Mouse (Mus musculus): ENCODE measurements around the gene Tmem108. TPM values are rescaled to one million over a fixed set of nuclear protein-coding genes. Genes with fewer than 3 reads are reported as not detected.

Gene Tmem108
- polyA plus RNA-seq, 1 experiment = 28.2 TPM

DNA sequence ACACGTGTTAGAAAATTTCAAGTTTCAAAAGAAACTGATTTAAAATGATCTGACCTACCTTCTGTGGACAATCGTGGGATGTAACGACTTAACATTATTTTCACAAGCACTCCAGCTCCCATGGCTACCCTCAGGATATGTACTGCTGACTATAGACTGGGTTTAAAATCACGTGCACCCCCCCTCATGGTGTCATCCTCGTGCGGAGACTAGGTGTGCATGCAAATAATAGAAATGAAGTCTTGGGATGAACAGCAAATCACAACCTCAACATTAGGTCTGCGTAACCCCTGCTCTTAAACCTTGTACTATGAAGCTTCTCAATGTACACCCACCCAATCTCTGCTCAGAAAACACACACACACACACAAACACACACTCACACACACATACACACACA lies 3.4 kb downstream of the Tmem108 start:
- DNase-seq (ENCODE audit: low read depth) = no peak
- no peak for TF ChIP-seq CTCF (IDR thresholded peaks at IDR 0.05; ENCODE audit: borderline replicate concordance, extremely low read depth, insufficient read depth, insufficient read length)
- TF ChIP-seq POLR2A (IDR thresholded peaks at IDR 0.05; ENCODE audit: borderline replicate concordance, extremely low read depth, insufficient read depth, insufficient read length, poor library complexity, severe bottlenecking) = no peak

DNA sequence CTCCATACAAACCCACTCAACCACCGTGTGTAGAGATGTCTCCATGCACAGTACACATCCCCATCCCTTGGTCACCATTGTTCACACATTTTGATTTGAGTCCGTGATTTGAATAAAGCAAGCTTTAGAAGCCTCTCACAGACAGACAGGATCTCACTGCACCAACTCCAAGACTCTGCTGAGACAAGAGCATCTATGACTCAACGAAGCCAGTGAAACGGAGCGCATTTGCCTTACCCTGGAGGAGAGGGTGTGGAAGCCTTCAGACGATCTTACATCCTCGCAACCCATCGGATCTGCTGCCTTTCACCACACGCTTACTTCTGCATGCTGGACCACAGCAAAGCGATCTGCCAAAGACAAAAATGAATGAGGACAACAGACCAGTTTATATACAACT lies 9.0 kb downstream of the Tmem108 start:
- no peak for TF ChIP-seq CTCF (IDR thresholded peaks at IDR 0.05; ENCODE audit: borderline replicate concordance, extremely low read depth, insufficient read depth, insufficient read length)
- TF ChIP-seq POLR2A (IDR thresholded peaks at IDR 0.05; ENCODE audit: borderline replicate concordance, extremely low read depth, insufficient read depth, insufficient read length, poor library complexity, severe bottlenecking) = no peak
- DNase-seq (ENCODE audit: low read depth) = no peak

DNA sequence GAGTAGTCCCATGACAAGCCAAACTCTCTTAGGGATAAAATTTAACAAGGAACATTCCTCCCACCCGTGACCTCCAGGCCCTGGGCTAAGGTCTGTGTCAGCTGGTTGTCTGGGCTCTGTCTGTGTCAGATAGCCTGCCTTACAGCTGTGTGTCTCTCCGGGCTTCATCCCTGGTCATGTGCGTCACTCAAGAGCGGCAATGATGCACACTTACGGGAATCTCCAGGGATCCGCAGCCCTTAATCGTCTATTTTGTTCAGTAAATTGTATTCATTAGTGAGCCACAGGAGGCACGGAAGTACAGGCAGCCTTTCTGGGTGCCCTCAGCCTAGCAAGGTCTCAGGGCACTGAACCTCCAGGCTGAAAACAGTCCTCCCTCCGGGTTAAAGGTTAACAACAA lies 10.1 kb downstream of the Tmem108 start:
- peak; percentile 42 for DNase-seq (ENCODE audit: low read depth)
- TF ChIP-seq CTCF (IDR thresholded peaks at IDR 0.05; ENCODE audit: borderline replicate concordance, extremely low read depth, insufficient read depth, insufficient read length) (no peak), POLR2A (IDR thresholded peaks at IDR 0.05; ENCODE audit: borderline replicate concordance, extremely low read depth, insufficient read depth, insufficient read length, poor library complexity, severe bottlenecking) (no peak)

DNA sequence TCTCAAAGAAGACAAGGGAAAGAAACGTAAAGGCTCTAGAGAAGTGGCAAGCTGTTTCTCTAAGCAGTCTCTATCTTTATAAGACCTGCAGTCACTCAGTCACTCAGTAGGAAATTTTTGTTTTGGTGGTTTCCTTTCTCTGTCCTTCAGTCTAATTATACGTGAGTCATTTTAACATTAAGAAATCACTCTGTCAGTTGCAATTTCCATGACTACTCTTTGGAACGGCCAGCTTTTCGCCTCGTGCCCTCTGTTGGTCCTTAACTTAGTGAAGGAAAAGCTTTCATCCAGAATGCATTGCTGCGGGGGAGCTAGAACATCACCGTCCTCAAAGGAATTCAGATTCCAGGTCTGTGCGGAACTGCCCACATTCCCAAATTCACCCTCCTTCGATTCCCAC lies 11.1 kb downstream of the Tmem108 start:
- TF ChIP-seq POLR2A (IDR thresholded peaks at IDR 0.05; ENCODE audit: borderline replicate concordance, extremely low read depth, insufficient read depth, insufficient read length, poor library complexity, severe bottlenecking) (no peak), CTCF (IDR thresholded peaks at IDR 0.05; ENCODE audit: borderline replicate concordance, extremely low read depth, insufficient read depth, insufficient read length) (no peak)
- DNase-seq (ENCODE audit: low read depth) = no peak

GRCm38 (mm10) chr9:103746598-103746997 lies 15.0 kb downstream of the Tmem108 start:
- TF ChIP-seq POLR2A (IDR thresholded peaks at IDR 0.05; ENCODE audit: borderline replicate concordance, extremely low read depth, insufficient read depth, insufficient read length, poor library complexity, severe bottlenecking) = no peak
- no peak for TF ChIP-seq CTCF (IDR thresholded peaks at IDR 0.05; ENCODE audit: borderline replicate concordance, extremely low read depth, insufficient read depth, insufficient read length)
- no peak for DNase-seq (ENCODE audit: low read depth)

- TF ChIP-seq POLR2A (IDR thresholded peaks at IDR 0.05; ENCODE audit: borderline replicate concordance, extremely low read depth, insufficient read depth, insufficient read length, poor library complexity, severe bottlenecking) (no peak), CTCF (IDR thresholded peaks at IDR 0.05; ENCODE audit: borderline replicate concordance, extremely low read depth, insufficient read depth, insufficient read length) (no peak)
- peak; percentile 8 for DNase-seq (ENCODE audit: low read depth)
Measured at GRCm38 (mm10) chr9:103740145-103740544, 21.5 kb downstream of the Tmem108 start.

DNA sequence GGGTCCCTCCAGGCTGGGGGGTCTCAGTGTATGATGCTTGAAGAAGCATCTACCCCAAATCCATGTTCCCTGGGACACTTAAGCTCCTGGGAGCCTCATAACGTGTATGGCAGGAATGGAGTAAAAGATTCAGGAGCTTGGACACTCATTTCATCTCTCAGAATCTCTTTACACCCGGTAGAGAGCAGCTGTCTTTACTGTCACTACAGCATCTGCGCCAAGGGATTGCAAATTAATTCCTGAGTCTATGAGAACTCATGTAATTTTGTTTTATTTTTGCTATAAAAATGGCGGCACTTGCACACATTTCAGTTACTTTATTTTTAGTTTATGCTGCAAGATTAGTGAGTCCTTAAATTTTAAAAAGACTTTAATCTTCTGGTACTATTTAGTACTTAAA lies 22.6 kb downstream of the Tmem108 start:
- DNase-seq (ENCODE audit: low read depth) = peak; percentile 17
- no peak for TF ChIP-seq CTCF (IDR thresholded peaks at IDR 0.05; ENCODE audit: borderline replicate concordance, extremely low read depth, insufficient read depth, insufficient read length)
- TF ChIP-seq POLR2A (IDR thresholded peaks at IDR 0.05; ENCODE audit: borderline replicate concordance, extremely low read depth, insufficient read depth, insufficient read length, poor library complexity, severe bottlenecking) = no peak

GRCm38 (mm10) chr9:103729716-103730115 lies 31.9 kb downstream of the Tmem108 start:
- TF ChIP-seq POLR2A (IDR thresholded peaks at IDR 0.05; ENCODE audit: borderline replicate concordance, extremely low read depth, insufficient read depth, insufficient read length, poor library complexity, severe bottlenecking) (no peak), CTCF (IDR thresholded peaks at IDR 0.05; ENCODE audit: borderline replicate concordance, extremely low read depth, insufficient read depth, insufficient read length) (no peak)
- no peak for DNase-seq (ENCODE audit: low read depth)

GRCm38 (mm10) chr9:103726751-103727462 lies 34.7 kb downstream of the Tmem108 start:
- peak; percentile 48 for DNase-seq (ENCODE audit: low read depth)
- no peak for TF ChIP-seq CTCF (IDR thresholded peaks at IDR 0.05; ENCODE audit: borderline replicate concordance, extremely low read depth, insufficient read depth, insufficient read length)
- no peak for TF ChIP-seq POLR2A (IDR thresholded peaks at IDR 0.05; ENCODE audit: borderline replicate concordance, extremely low read depth, insufficient read depth, insufficient read length, poor library complexity, severe bottlenecking)

- DNase-seq (ENCODE audit: low read depth) = no peak
- TF ChIP-seq POLR2A (IDR thresholded peaks at IDR 0.05; ENCODE audit: borderline replicate concordance, extremely low read depth, insufficient read depth, insufficient read length, poor library complexity, severe bottlenecking) (no peak), CTCF (IDR thresholded peaks at IDR 0.05; ENCODE audit: borderline replicate concordance, extremely low read depth, insufficient read depth, insufficient read length) (no peak)
Measured at GRCm38 (mm10) chr9:103725497-103725896, 36.1 kb downstream of the Tmem108 start.

DNA sequence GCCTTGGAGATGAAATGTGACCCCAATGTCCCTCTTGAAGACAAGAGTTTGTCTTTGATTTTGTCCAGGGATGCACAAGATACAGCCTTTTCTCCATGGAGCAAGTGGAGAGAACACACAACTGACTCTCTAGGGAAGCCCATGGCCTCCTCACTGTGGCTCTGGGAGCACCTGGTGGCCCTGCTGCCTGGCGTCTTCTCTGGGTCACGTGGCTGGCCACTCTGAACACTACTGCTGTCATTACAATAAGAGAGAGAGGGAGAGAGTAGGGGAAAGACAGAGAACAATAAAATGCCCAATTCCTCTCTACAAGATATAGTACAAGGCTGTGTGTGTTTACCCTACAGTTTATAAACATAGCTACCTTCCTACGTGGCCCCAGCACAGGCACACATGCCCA lies 40.2 kb downstream of the Tmem108 start:
- no peak for TF ChIP-seq CTCF (IDR thresholded peaks at IDR 0.05; ENCODE audit: borderline replicate concordance, extremely low read depth, insufficient read depth, insufficient read length)
- TF ChIP-seq POLR2A (IDR thresholded peaks at IDR 0.05; ENCODE audit: borderline replicate concordance, extremely low read depth, insufficient read depth, insufficient read length, poor library complexity, severe bottlenecking) = no peak
- DNase-seq (ENCODE audit: low read depth) = no peak

DNA sequence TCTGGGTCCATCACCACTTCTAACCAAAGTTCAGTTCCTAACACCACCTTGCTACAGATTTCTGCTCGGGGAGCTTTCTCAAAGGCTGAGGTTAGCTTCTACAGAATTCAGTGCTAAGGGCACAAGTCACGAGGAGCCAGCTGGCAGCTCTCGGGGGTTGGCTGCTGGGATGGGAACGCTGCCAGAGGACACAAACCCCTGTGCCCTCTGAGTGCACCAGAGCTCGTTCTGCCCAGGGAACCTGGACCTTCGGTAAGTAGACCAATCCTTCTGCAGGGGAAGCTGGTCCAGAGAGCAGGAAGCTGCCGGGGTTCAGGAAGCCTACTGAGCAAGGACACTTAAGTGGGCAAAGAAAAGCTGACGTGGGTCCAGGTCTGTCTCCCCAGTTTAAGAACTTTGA lies 40.6 kb downstream of the Tmem108 start:
- no peak for DNase-seq (ENCODE audit: low read depth)
- TF ChIP-seq CTCF (IDR thresholded peaks at IDR 0.05; ENCODE audit: borderline replicate concordance, extremely low read depth, insufficient read depth, insufficient read length) (no peak), POLR2A (IDR thresholded peaks at IDR 0.05; ENCODE audit: borderline replicate concordance, extremely low read depth, insufficient read depth, insufficient read length, poor library complexity, severe bottlenecking) (no peak)

Measured in brain, embryonic 14.5 days (tissue).